Mouse (Mus musculus) olfactory bulb, adult 2 months (tissue): ENCODE measurements around the gene Gpr88.

Experiments
- CTCF ChIP-seq: fragments of 200-500 bp; IDR thresholded peaks from 2 replicates; pipeline ENCODE4 v1.5.1; 2012; ENCODE audit warnings: low read depth, mild to moderate bottlenecking, low read length, moderate library complexity; ENCODE audit not compliant: insufficient read depth
- POLR2A ChIP-seq: fragments of 200-500 bp; IDR thresholded peaks from 2 replicates; pipeline ENCODE4 v1.6.1; 2012; ENCODE audit warnings: mild to moderate bottlenecking, low read depth, low read length, moderate library complexity; ENCODE audit not compliant: insufficient read depth

DNA sequence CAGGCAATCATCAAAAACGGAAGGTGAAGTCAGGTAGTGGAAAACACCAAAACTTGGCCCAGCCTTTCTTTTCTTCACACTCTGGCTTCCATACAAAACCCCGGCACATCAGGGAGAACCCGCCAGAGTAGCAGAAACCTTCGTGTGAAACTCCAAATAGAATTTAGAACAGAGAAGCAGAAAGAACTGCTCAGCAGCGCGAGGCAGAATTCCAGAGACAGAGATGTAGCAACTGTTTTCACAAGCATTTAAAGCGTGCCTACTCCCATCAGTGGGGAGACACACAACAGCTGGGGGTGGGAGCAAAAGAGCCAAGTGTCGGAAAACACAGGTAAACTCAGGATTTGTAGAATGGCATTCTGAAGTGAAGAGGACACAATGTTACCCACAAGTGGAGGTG is 44.7 kb upstream of the Gpr88 start:
- no peak for TF ChIP-seq POLR2A
- no peak for TF ChIP-seq CTCF
